Comparison of ENCODE assay signal across 14 mouse cellular contexts in genomic region chr6:85701943-85702342, GRCm38 (mm10). TPM values are rescaled to one million over a fixed set of nuclear protein-coding genes. Genes with fewer than 3 reads are reported as not detected.
DNase-seq lines count a peak whose midpoint lies in the region; ATAC-seq and TF ChIP-seq lines count a peak whose summit lies in the region.
"Not testable (repeated sequence)": the region's sequence is repeated elsewhere in the genome, so short reads cannot be mapped to it uniquely, and the experiment has no call there.
"Had no signal": no experiment of that assay in that cellular context is flagged by ENCODE, and none has a peak within 500 bp of the region (broad histone marks: within the 10 kb centered on the region; RNA-seq: fewer than 3 reads in every experiment).

No protein-coding gene starts in this region.

- not testable (repeated sequence) for H3K36me3 ChIP-seq in lung, postnatal 0 days (ENCODE audit: insufficient read depth, low read length); stomach, postnatal 0 days (ENCODE audit: control insufficient read depth, insufficient read depth, low read length)

- intact Hi-C loops in heart, postnatal 36 days (cut with DNase I): not testable (repeated sequence)

- peak; percentile 93 for ATAC-seq in lung, postnatal 0 days
- peak; percentile 42; the same call in 1 of the 2 replicates for ATAC-seq in stomach, postnatal 0 days (ENCODE audit: low FRiP score, low TSS enrichment)

- H3K9ac ChIP-seq in lung, postnatal 0 days (replicated peaks; ENCODE audit: low read depth); stomach, postnatal 0 days (ENCODE audit: low read length): not testable (repeated sequence)

- H3K27me3 ChIP-seq in lung, postnatal 0 days (replicated peaks; ENCODE audit: insufficient read depth, low read length); stomach, postnatal 0 days (ENCODE audit: control insufficient read depth, insufficient read depth, low read length): not testable (repeated sequence)

- not testable (repeated sequence) for H3K4me3 ChIP-seq in lung, postnatal 0 days (ENCODE audit: low read depth, low read length); stomach, postnatal 0 days (ENCODE audit: low read depth, low read length)

- WGBS in lung, postnatal 0 days: 26% methylated on average over 2 of the region's 4 CpGs
- WGBS in stomach, postnatal 0 days: 42% methylated on average over 2 of the region's 4 CpGs

- TF ChIP-seq EP300 in lung, postnatal 0 days (IDR thresholded peaks at IDR 0.05); stomach, postnatal 0 days (optimal IDR thresholded peaks at IDR 0.05): not testable (repeated sequence)

- H3K4me1 ChIP-seq in lung, postnatal 0 days (ENCODE audit: insufficient read depth, low read depth, low read length); stomach, postnatal 0 days (replicated peaks; ENCODE audit: control insufficient read depth, insufficient read depth): not testable (repeated sequence)

- not testable (repeated sequence) for H3K4me2 ChIP-seq in lung, postnatal 0 days (replicated peaks; ENCODE audit: low read depth, low read length); stomach, postnatal 0 days (replicated peaks; ENCODE audit: low read depth)

- H3K27ac ChIP-seq in lung, postnatal 0 days (ENCODE audit: low read length); stomach, postnatal 0 days (replicated peaks): not testable (repeated sequence)

- peak; percentile 65 for DNase-seq in adrenal gland, adult 8-10 months
- peak; percentile 65 for DNase-seq in fibroblast of lung, adult 2 months (ENCODE audit: low read depth)
- peak; percentile 97 for DNase-seq in heart, adult 11 months
- peak; percentile 43 to 49 for DNase-seq in heart, postnatal 36 days
- DNase-seq in kidney, postnatal 14 days: peak; percentile 27
- peak; percentile 68 for DNase-seq in lung, postnatal 0 days (ENCODE audit: low spot score)
- DNase-seq in stomach, postnatal 0 days (ENCODE audit: low spot score): not testable (repeated sequence)

- H3K9me3 ChIP-seq in lung, postnatal 0 days (ENCODE audit: low read length); stomach, postnatal 0 days (ENCODE audit: control insufficient read depth, low read length): not testable (repeated sequence)

- TF ChIP-seq CTCF in lung, postnatal 0 days (IDR thresholded peaks at IDR 0.05); stomach, postnatal 0 days (IDR thresholded peaks at IDR 0.05; ENCODE audit: low read depth): not testable (repeated sequence)

RNA-seq across cellular contexts. Expression of gene Nat8f7, which starts 11.1 kb away (rescaled TPM):
- total RNA-seq in adrenal gland, adult 8-10 months (2022): 10 to 100 TPM in 2 of 4 experiments, 1 to 10 TPM in 2; 6.6 to 25.2 (median 11.8) TPM
- not detected for total RNA-seq in heart, postnatal 36 days (2021)
- polyA plus RNA-seq in lung, postnatal 0 days (2015; fragmentation: Nextera tagmentation; extraction: Ambion mirVana): not detected in 2 replicates
- polyA plus RNA-seq in stomach, postnatal 0 days (2015; fragmentation: Nextera tagmentation; extraction: Ambion mirVana): not detected in 2 replicates
- polyA plus RNA-seq: activated CD4-positive, CD25-positive, alpha-beta regulatory T cell, adult 4 months; forebrain, embryonic 14.5 days; heart, embryonic 15.5 days; kidney, embryonic 15.5 days; limb, embryonic 13.5 days; liver, embryonic 16.5 days; neural tube, embryonic 12.5 days had no signal

Comparison
In these comparisons a context has a peak if more than half of its experiments do, and no peak if none do; other contexts are left out.
1. RNA of gene Nat8f7, which starts 11.1 kb away (total RNA-seq): 6.6 to 25.2 TPM in adrenal gland, adult 8-10 months; not detected in heart, postnatal 36 days; every median in the first group is over 4 times any median in the second.